Mouse (Mus musculus): ENCODE measurements at regions not wholly inside any gene's neighbourhood (a gene's known extent, or its start where the extent isn't known, plus 50 kb on each side); places are given as distances from the start of the nearest gene placed in this dataset.

DNA sequence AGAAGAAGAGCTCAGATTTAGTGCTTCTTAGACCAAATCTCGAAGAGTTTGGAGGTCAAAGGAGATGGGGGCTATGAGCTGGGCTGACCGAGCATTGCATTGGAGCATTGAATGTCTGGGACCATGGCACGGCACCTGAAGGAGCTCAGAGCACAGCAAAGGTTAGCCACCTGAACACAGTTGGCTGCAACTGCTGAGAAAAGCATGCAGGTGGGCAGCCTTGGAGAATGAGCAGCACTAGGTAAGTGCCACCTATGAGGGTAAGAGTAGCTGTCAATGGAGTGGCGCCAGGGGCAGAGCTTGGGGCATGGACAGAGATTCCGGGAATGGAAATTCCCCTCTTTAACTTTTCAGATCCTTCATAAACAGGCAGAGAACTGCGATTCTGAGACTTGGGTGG is 305.7 kb downstream of the Fut8 start:
- TF ChIP-seq CTCF (IDR thresholded peaks at IDR 0.05; ENCODE audit: low read depth, low read length) (no peak), TAL1 (conservative IDR thresholded peaks at IDR 0.05; ENCODE audit: low read depth, low read length) (no peak), POLR2AphosphoS5 (IDR thresholded peaks at IDR 0.05; ENCODE audit: insufficient replicate concordance, low read depth, low read length) (no peak)
